8 mouse cellular contexts compared by ENCODE assay signal in genomic region chr9:121950418-121951113, GRCm38 (mm10). TPM values are rescaled to one million over a fixed set of nuclear protein-coding genes. Genes with fewer than 3 reads are reported as not detected.
A peak's percentile ranks its signal among the peaks of the same experiment; 100 is the strongest.
DNase-seq lines count a peak whose midpoint lies in the region; ATAC-seq and TF ChIP-seq lines count a peak whose summit lies in the region.

Gene Fam198a, plus strand, starts transcription at chr9:121950988.

- WGBS in hindbrain, postnatal 0 days, result 9% methylated on average over 14 of the region's 14 CpGs
- 20% methylated on average over 14 of the region's 14 CpGs for WGBS in liver, embryonic 12.5 days (ENCODE audit: insufficient replicate concordance)
- 9% methylated on average over 14 of the region's 14 CpGs for WGBS in neural tube, embryonic 13.5 days

- TF ChIP-seq CTCF in hindbrain, postnatal 0 days (IDR thresholded peaks at IDR 0.05; ENCODE audit: low read depth), result 0 out of 2 replicates have a peak, but pooled peaks have one; percentile 16

- H3K27me3 ChIP-seq in hindbrain, postnatal 0 days (ENCODE audit: insufficient read depth, low read length), result no peaks in the 10 kb centered on the region
- no peaks in the 10 kb centered on the region for H3K27me3 ChIP-seq in liver, embryonic 12.5 days (replicated peaks)
- 0 out of 2 replicates have a peak, but pooled peaks cover 4% of the 10 kb centered on the region for H3K27me3 ChIP-seq in neural tube, embryonic 13.5 days

- intact Hi-C loops in gastrocnemius, postnatal 36 days (cut with DNase I), result no loop called here

- peak within 1 kb of the TSS; percentile 50 for H3K4me2 ChIP-seq in hindbrain, postnatal 0 days (ENCODE audit: low read depth, low read length)
- H3K4me2 ChIP-seq in liver, embryonic 12.5 days, result peak within 1 kb of the TSS; percentile 12
- peak within 1 kb of the TSS; percentile 51 for H3K4me2 ChIP-seq in neural tube, embryonic 13.5 days

- H3K36me3 ChIP-seq in hindbrain, postnatal 0 days (ENCODE audit: insufficient read depth, low read length), result no peaks in the 10 kb centered on the region
- no peaks in the 10 kb centered on the region for H3K36me3 ChIP-seq in liver, embryonic 12.5 days
- no peaks in the 10 kb centered on the region for H3K36me3 ChIP-seq in neural tube, embryonic 13.5 days

- peak; percentile 94 for ATAC-seq in hindbrain, postnatal 0 days
- ATAC-seq in liver, embryonic 12.5 days, result peak; percentile 49
- peak; percentile 93 for ATAC-seq in neural tube, embryonic 13.5 days (ENCODE audit: low read depth)

- H3K27ac ChIP-seq in hindbrain, postnatal 0 days, result peak within 1 kb of the TSS; percentile 32
- H3K27ac ChIP-seq in liver, embryonic 12.5 days, result no peak within 1 kb of the TSS
- H3K27ac ChIP-seq in neural tube, embryonic 13.5 days (replicated peaks), result peak within 1 kb of the TSS; percentile 74

- DNase-seq in layer of hippocampus, postnatal 14 days (ENCODE audit: low spot score in 2 of 2), result peak; percentile 52 to 71
- no peak for DNase-seq in layer of hippocampus, adult 9-11 months
- peak; percentile 71 to 81 for DNase-seq in cerebellum, postnatal 25 days
- DNase-seq in gastrocnemius, postnatal 36 days, result peak; percentile 72 to 73
- peak; percentile 82 for DNase-seq in hindbrain, postnatal 0 days (ENCODE audit: low spot score)
- no peak for DNase-seq in B cell, adult 2 months

- 0 out of 2 replicates have a peak within 1 kb of the TSS, but pooled peaks have one; percentile 1 for H3K9ac ChIP-seq in hindbrain, postnatal 0 days (replicated peaks; ENCODE audit: low read length)
- H3K9ac ChIP-seq in liver, embryonic 12.5 days, result no peak within 1 kb of the TSS
- H3K9ac ChIP-seq in neural tube, embryonic 13.5 days, result peak within 1 kb of the TSS; percentile 60

- H3K9me3 ChIP-seq in hindbrain, postnatal 0 days (ENCODE audit: low read length), result no peaks in the 10 kb centered on the region
- H3K9me3 ChIP-seq in liver, embryonic 12.5 days (replicated peaks), result no peaks in the 10 kb centered on the region
- H3K9me3 ChIP-seq in neural tube, embryonic 13.5 days, result no peaks in the 10 kb centered on the region

- H3K4me3 ChIP-seq in hindbrain, postnatal 0 days (ENCODE audit: low read length), result peak within 1 kb of the TSS; percentile 5
- H3K4me3 ChIP-seq in liver, embryonic 12.5 days, result no peak within 1 kb of the TSS
- peak within 1 kb of the TSS; percentile 31 for H3K4me3 ChIP-seq in neural tube, embryonic 13.5 days

- H3K4me1 ChIP-seq in hindbrain, postnatal 0 days (ENCODE audit: insufficient read depth, low read length), result no peaks in the 10 kb centered on the region
- H3K4me1 ChIP-seq in liver, embryonic 12.5 days, result 0 out of 2 replicates have a peak, but pooled peaks cover 5% of the 10 kb centered on the region
- peaks cover 17% of the 10 kb centered on the region for H3K4me1 ChIP-seq in neural tube, embryonic 13.5 days (replicated peaks)

RNA-seq across cellular contexts. Expression of gene Fam198a, which starts in this region (rescaled TPM):
- 1 to 10 TPM; 3.5 to 4.7 TPM for total RNA-seq in layer of hippocampus, postnatal 14 days (2021)
- 1 to 10 TPM; 1.3 to 1.4 TPM for total RNA-seq in gastrocnemius, postnatal 36 days (2021)
- 5.8 and 7.5 TPM in 2 replicates for total RNA-seq in hindbrain, postnatal 0 days (2014; rRNA removed)
- polyA plus RNA-seq in hindbrain, postnatal 0 days (2015; fragmentation: Nextera tagmentation; extraction: Ambion mirVana), result 2.1 TPM in 2 replicates
- 0.20 and 0.44 TPM in 2 replicates for polyA plus RNA-seq in liver, embryonic 12.5 days (2016; fragmentation: Nextera tagmentation; extraction: Ambion mirVana)
- polyA plus RNA-seq in neural tube, embryonic 13.5 days (2015; fragmentation: Nextera tagmentation; extraction: Ambion mirVana), result 2.8 and 3.5 TPM in 2 replicates

Comparison
In these comparisons a context has a peak if more than half of its experiments do, and no peak if none do; other contexts are left out.
1. DNase-seq: peak in layer of hippocampus, postnatal 14 days (2 of 2), cerebellum, postnatal 25 days (2 of 2), gastrocnemius, postnatal 36 days (2 of 2) and hindbrain, postnatal 0 days (single experiment); none in layer of hippocampus, adult 9-11 months (single experiment) and B cell, adult 2 months (0 of 2).
2. Peak in ATAC-seq and H3K4me2 ChIP-seq in liver, embryonic 12.5 days; RNA of the gene not detected or under 1 TPM.
3. Peak in every context shown above with its lines, with median percentiles within 50 percentile points of each other: ATAC-seq and H3K4me2 ChIP-seq.